Mouse (Mus musculus): ENCODE results near the gene Wnt11. TPM values are rescaled to one million over a fixed set of nuclear protein-coding genes. Genes with fewer than 3 reads are reported as not detected.
A peak's percentile ranks its signal among the peaks of the same experiment; 100 is the strongest.

Gene Wnt11
- total RNA-seq, 2 experiments from 2014 or later, result 2.5 to 2.6 TPM

DNA sequence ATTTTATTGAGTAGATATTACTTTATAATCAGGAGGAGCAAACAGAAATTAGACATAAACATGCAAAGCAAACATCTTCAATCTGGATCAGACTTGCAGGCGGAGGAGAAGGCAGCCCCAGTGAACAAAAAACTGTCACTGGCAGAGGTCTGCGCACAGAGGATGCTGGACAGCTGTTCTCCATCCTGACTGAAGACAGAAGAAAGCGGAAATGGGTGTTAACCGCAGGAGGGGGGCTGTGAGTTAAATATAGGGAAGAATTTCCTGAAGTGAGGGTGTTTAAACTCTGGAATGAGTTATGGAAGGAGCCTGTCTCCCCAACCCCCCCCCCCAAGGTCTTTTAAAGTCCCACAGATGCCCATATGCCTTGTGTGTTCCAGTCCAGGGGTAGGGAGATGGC, 64.9 kb downstream of the Wnt11 start:
- intact Hi-C loops (cut with DNase I), result loop anchor here (5.0 kb wide), 1 partner anchor 177 kb away; no protein-coding TSS in a partner anchor
- peak; percentile 68 to 74 for DNase-seq

DNA sequence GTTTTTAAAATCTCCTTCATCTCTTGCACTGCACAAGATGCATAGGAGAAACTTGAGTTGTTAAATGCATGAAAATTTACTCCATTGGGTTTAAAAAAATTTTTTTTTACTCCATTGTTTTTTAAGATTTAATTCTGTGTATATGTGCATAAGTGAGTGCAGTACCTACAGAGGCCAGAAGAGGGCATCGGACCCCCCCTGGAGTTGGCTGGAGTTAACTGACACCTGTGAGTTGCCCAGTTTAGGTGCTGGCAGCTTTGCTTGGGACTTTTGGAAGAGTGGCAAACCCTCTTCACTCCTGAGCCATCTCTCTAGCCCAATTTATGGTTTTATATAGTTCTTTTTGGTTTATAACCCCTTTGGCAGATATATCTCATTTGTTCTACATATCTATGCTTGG, 66.2 kb downstream of the Wnt11 start:
- intact Hi-C loops (cut with DNase I), result no loop called here
- no peak for DNase-seq

DNA sequence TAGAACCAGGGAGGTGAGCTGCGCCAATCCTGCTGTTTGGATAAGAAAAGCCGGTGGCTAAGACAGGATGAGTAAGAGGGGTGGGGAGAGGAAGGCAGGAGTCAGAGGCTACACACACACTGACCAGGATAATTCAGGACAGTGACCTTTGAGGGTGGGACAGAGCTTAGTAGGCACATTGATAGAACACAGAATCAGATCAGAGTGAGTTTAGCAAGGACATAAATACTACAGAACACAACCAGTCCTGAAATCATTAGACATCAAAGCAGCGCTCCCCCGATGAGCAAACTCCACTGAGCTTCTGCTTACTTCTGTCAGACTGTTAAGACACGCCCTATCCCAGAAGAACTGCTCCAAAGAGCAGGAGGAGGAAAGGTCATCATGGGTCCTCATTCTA, 69.0 kb downstream of the Wnt11 start:
- DNase-seq, result no peak
- intact Hi-C loops (cut with DNase I), result no loop called here

Other genes with a start within 250 kb of the Wnt11 start
- gene Emsy, start 178.3 kb upstream of the Wnt11 start, total RNA-seq (2021), result 10 to 100 TPM; 28.4 to 36.3 TPM
- 10 to 100 TPM; 72.5 to 74.6 TPM for gene Thap12, start 132.0 kb upstream of the Wnt11 start, total RNA-seq (2021)